Mouse (Mus musculus) stomach, postnatal 0 days (tissue): ENCODE measurements around the gene Ddo.

Experiments used
- CTCF ChIP-seq: IDR thresholded peaks from 2 replicates; pipeline ENCODE4 v1.5.1; 2016; ENCODE audit warnings: antibody characterized with exemption, low read depth, mild to moderate bottlenecking, moderate library complexity
- EP300 ChIP-seq: optimal IDR thresholded peaks from 2 replicates; pipeline ENCODE3; 2016; ENCODE audit warnings: antibody characterized with exemption

GRCm38 (mm10) chr10:40713018-40713608, 83.3 kb downstream of the Ddo start:
- TF ChIP-seq CTCF (no peak), EP300 (no peak)
